Mouse (Mus musculus) cortical plate, adult 2 months (tissue): ENCODE measurements around the gene Hkdc1. TPM values are rescaled to one million over a fixed set of nuclear protein-coding genes. Genes with fewer than 3 reads are reported as not detected.
"Not testable (repeated sequence)": the region's sequence is repeated elsewhere in the genome, so short reads cannot be mapped to it uniquely, and the experiment has no call there.

ENCODE experiments used
- H3K27ac ChIP-seq: fragments of 200-500 bp; 2 replicates; pipeline ENCODE4 v1.5.1; 2012; ENCODE audit warnings: low read length, control low read depth, inconsistent platforms; ENCODE audit not compliant: insufficient read depth
- H3K4me1 ChIP-seq: fragments of 200-500 bp; 2 replicates; pipeline ENCODE4 v1.6.1; 2011; ENCODE audit warnings: low read length; ENCODE audit not compliant: control insufficient read depth, insufficient read depth
- H3K4me3 ChIP-seq: fragments of 200-500 bp; 2 replicates; pipeline ENCODE4 v1.5.1; 2011; ENCODE audit warnings: mild to moderate bottlenecking, low read length, control low read depth; ENCODE audit not compliant: insufficient read depth
- CTCF ChIP-seq: fragments of 200-500 bp; IDR thresholded peaks from 2 replicates; pipeline ENCODE4 v1.5.1; 2011; ENCODE audit warnings: mild to moderate bottlenecking, control low read depth, low read length; ENCODE audit not compliant: insufficient read depth; ENCODE audit errors: extremely low read depth
- POLR2A ChIP-seq: fragments of 200-500 bp; IDR thresholded peaks from 2 replicates; pipeline ENCODE4 v1.6.1; 2011; ENCODE audit warnings: mild to moderate bottlenecking, low read length, control low read depth; ENCODE audit not compliant: insufficient read depth; ENCODE audit errors: extremely low read depth
- polyA plus RNA-seq: library from polyadenylated mRNA; depleted of rRNA; stranded (reverse); fragments of >200 nt; gene quantifications from 2 replicates; pipeline ENCODE4 v1.2.3, GENCODE M21; 2012; rRNA removed

The Hkdc1 gene
- 18.5 and 18.6 TPM in 2 replicates for polyA plus RNA-seq

DNA sequence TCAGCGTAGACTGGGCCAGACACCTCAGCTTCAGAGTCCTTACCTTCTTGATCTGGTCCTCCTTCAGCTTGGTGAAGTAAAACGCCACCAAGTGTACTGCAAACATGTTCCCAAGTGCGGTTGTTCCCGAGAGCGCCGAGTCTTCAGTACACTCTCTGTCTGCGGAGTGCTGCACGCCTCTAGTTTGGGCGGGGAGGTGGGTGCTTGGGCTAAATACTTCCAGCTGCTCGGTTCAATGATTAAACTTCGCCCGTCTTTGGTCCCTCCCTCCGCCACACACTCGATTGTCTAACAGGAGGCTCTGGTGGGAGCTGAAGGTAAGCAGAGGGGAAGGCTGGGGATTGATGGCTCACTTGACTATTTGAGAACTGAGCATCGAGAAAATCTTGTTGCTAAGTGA is at the start of gene Hkdc1:
Gene Hkdc1, minus strand, starts transcription at position 237 of the 400 bp plus-strand sequence.
- Histone ChIP-seq H3K4me1 (no peaks in the 10 kb centered on the region), H3K4me3 (no peak within 1 kb of the TSS), H3K27ac (no peak within 1 kb of the TSS)
- TF ChIP-seq POLR2A (no peak), CTCF (no peak)

- Histone ChIP-seq H3K4me1 (no peaks in the 10 kb centered on the region), H3K4me3 (no peak overlapping the region), H3K27ac (no peak overlapping the region)
- TF ChIP-seq CTCF, result no peak
- TF ChIP-seq POLR2A, result no peak
These were observed 48.8 kb upstream of the Hkdc1 start for GRCm38 (mm10) chr10:62471105-62471504.

GRCm38 (mm10) chr10:62469736-62470135 is 47.4 kb upstream of the Hkdc1 start:
- Histone ChIP-seq H3K27ac (no peak overlapping the region), H3K4me3 (no peak overlapping the region), H3K4me1 (no peaks in the 10 kb centered on the region)
- TF ChIP-seq POLR2A (no peak), CTCF (no peak)

DNA sequence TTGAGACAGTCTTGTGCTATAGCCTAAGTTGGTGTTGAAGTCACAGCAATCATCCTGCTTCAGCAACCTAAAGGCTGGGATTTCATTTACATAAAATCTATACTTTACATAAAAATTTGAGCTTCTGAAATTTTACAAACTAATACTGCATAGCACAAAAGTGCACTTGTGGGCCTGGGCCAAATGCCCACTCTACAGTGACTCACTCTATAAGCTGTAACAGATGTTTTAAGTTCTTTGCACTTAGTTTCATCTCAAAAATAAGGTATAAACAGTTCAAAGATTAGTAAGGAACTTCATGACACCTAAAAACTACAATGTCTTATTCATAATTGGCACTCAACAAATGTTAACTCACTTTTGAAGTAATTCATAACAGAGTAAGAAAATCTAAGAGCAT is 39.0 kb upstream of the Hkdc1 start:
- TF ChIP-seq CTCF (no peak), POLR2A (no peak)
- Histone ChIP-seq H3K27ac (no peak overlapping the region), H3K4me3 (no peak overlapping the region), H3K4me1 (no peaks in the 10 kb centered on the region)

DNA sequence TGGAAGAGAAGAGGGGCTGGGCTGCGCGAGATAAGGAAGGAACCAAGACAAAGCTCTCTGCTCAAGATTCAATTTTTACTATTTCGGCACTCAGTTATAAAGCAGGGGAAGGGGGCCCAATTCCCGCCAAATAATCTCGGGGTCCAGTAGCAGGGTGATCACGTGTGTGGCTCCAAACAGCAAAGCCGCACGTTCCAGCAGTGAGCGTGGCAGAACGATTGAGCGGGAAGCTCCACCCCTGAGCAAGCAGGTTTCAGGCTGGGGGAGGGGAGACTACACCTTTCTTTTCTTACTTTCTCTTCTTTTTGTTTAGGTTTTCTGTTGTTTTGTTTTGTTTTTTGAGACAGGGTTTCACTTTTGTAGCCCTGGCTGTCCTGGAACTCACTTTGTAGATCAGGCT is 29.7 kb upstream of the Hkdc1 start:
- not testable (repeated sequence) for H3K4me1 ChIP-seq, H3K4me3 ChIP-seq, H3K27ac ChIP-seq

GRCm38 (mm10) chr10:62450280-62450640 is 28.0 kb upstream of the Hkdc1 start:
- H3K4me3 ChIP-seq, result peak overlapping the region; percentile 63
- no peak for TF ChIP-seq CTCF
- no peak for TF ChIP-seq POLR2A

DNA sequence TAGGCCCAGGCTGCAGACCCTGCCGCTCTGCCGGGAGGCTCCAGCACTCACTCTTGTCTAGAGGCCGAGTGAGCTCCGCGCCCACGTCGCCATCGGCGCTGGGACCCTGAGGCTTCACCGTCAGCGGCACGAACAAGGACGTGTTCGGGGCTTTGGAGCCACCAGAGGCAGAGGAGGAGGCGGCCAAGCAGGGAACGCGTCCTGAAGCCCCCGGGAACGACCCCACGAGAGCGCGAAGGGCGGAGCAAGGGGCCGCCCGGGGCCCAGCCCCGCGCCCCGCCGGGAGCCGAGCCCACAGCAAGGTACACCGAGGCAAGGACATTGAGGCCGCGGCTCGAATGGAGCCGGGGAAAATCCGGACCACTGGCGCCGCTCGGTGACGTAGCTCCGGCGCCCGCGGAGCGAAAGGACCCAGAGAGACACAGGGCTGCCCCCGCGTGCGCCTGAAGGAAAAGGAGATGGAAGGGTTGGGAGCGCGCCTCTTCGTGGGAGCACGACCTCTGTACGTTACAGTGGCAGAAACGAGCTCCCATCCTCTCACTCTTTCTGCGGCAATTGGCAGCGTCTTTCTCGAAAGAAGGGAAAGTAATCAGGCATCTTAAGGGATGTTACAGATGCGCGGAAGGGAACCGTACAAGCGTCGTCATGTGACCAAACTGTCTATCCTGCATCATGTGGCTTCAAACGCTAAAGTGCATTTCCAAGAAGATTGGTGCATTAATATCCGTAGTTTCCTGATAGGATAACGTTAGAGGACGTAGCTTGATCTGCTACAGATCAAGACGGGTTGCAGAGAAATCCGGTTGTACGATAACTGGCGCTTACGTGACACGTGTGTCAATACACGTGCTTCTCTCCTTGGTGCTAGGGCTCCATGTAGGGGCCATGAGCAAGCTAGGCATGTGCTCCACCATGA is 27.3 kb upstream of the Hkdc1 start, which contains the start of the genes 4930507D05Rik and Supv3l1:
Gene 4930507D05Rik, plus strand, starts transcription at position 126 of the 916 bp plus-strand sequence.
Gene Supv3l1, minus strand, starts transcription at position 375 of the 916 bp plus-strand sequence.
- Histone ChIP-seq H3K27ac (peak within 1 kb of the TSS; percentile 98), H3K4me1 (peaks cover 2% of the 10 kb centered on the region; the same call in 1 of the 2 replicates), H3K4me3 (peak within 1 kb of the TSS; percentile 63)
- TF ChIP-seq CTCF (no peak), POLR2A (peak; percentile 54)

More at GRCm38 (mm10) chr10:62450280-62450640, 28.0 kb upstream of the Hkdc1 start:
- Histone ChIP-seq H3K4me1 (peaks cover 2% of the 10 kb centered on the region; the same call in 1 of the 2 replicates), H3K27ac (peak overlapping the region; percentile 1; the same call in 1 of the 2 replicates)

DNA sequence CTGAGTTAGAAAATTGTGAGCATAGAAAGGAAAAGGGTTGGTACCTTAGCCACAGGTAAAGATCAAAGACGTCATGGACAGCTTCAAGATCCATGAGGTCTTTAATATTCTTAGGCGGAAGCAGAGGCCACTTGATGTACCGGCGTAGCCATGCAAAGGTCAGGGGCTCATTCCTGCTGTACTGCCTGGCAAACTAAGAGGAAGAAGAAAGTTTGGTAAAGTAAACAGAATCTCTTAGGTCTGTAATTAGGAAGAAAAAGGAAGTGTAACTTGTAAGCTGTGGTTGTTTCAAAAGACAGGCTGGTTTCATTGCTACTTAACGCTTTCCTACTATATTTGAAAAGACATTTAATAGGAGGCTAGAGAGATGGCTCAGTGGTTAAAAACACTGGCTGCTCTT is 8.1 kb upstream of the Hkdc1 start:
- no peak overlapping the region for H3K4me3 ChIP-seq
- H3K4me1 ChIP-seq, result no peaks in the 10 kb centered on the region
- TF ChIP-seq POLR2A, result no peak
- no peak for TF ChIP-seq CTCF
- H3K27ac ChIP-seq, result no peak overlapping the region

GRCm38 (mm10) chr10:62425081-62425871 is 3.0 kb upstream of the Hkdc1 start:
- no peak for TF ChIP-seq POLR2A
- TF ChIP-seq CTCF, result no peak
- no peaks in the 10 kb centered on the region for H3K4me1 ChIP-seq
- H3K4me3 ChIP-seq, result no peak overlapping the region
- no peak overlapping the region for H3K27ac ChIP-seq
